Mouse (Mus musculus) activated CD4-positive, CD25-positive, alpha-beta regulatory T cell, adult 4 months (primary cell): ENCODE data around the gene Nudt3. TPM values are rescaled to one million over a fixed set of nuclear protein-coding genes. Genes with fewer than 3 reads are reported as not detected.
A peak's percentile ranks its signal among the peaks of the same experiment; 100 is the strongest.
"Not testable (repeated sequence)": the region's sequence is repeated elsewhere in the genome, so short reads cannot be mapped to it uniquely, and the experiment has no call there.

Experiments
- ATAC-seq: one replicate; pipeline ENCODE4 v1.8.0; 2017
- polyA plus RNA-seq, 2 experiments: library from polyadenylated mRNA; unstranded; fragments of 100-300 nt; shearing (Covaris generic); gene quantifications; one replicate each; pipeline ENCODE4 v1.2.1; 2017

Nudt3 gene
- polyA plus RNA-seq, 2 experiments from 2014 or later = 34.7 to 38.1 TPM

- not testable (repeated sequence) for ATAC-seq
Measured at GRCm38 (mm10) chr17:27635575-27635903, 12.2 kb upstream of the Nudt3 start.

- ATAC-seq = peak; percentile 93
Measured at GRCm38 (mm10) chr17:27634871-27635574, 11.7 kb upstream of the Nudt3 start, which contains the start of gene RPS10-NUDT3. RPS10-NUDT3 (minus strand) TSS chr17:27635222.

DNA sequence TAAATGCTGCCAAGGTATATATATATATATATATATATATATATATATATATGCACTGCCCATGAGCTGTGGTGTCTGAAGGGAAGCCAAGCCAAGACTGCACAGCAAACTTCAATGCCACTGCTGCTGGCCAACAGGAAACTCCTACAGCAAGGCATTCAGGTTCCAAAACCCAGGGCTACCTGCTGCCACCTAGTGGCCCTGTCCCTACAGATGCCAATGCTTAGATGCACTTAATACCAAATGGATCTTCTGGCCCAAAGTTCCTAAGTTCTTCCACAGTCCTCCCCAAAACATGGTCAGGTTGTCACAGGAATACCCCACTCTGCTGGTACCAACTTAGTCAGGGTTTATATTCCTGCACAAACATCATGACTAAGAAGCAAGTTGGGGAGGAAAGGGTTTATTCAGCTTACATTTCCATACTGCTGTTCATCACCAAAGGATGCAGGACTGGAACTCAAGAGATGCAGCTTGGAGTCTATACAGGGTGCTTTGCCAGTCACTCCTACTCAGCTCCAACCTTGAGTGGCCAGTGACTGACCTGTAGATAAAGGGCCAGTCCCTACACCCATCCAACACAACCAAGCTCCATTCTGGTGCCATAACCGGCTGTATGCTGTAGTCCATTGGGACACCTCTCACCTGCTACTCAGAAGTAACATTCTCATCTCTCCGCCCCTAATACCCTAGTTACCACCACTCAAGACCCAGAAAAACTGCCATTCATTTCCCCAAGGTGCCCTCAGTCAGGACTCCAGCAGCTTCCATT, 6.1 kb upstream of the Nudt3 start:
- ATAC-seq = peak; percentile 68

DNA sequence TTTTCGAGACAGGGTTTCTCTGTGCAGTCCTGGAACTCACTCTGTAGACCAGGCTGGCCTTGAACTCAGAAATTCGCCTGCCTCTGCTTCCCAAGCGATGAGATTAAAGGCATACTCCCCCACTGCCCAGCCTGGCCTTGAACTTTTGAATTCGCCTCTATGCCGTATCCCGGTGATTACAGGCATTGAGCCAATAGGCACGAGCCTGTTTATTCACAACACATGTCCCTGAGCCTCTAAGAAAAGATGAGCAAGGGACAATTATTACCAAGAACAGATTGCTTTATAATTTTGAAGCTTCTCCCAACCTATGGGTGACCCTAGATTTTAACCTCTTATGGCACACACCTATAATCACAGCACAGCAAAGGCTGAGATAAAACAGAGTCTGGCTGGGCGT, 5.1 kb upstream of the Nudt3 start:
- ATAC-seq = no peak

DNA sequence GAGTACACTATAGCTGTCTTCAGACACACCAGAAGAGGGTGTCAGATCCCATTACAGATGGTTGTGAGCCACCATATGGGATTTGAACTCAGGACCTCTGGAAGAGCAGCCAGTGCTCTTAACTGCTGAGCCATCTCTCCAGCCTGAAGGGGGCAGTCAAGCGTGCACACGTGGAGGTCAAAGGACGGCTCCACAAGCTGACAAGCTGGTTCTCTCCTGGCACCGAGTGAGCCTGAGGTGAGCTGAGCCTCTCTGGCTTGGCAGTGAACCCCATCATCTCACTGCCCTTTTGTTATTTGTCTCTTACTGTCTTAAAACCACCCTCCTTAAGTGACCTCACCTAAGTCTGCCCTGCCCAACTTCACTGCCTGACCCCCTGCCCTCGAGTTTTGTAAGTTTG, 4.2 kb upstream of the Nudt3 start:
- no peak for ATAC-seq

- ATAC-seq = no peak
Measured at GRCm38 (mm10) chr17:27626681-27627080, 3.4 kb upstream of the Nudt3 start.

- ATAC-seq = no peak
Measured at GRCm38 (mm10) chr17:27625455-27626251, 2.4 kb upstream of the Nudt3 start.

GRCm38 (mm10) chr17:27622611-27623359, 510 bp downstream of the Nudt3 start:
- ATAC-seq = peak; percentile 26

- ATAC-seq = no peak
Measured at GRCm38 (mm10) chr17:27621705-27622531, 1.4 kb downstream of the Nudt3 start.

GRCm38 (mm10) chr17:27621161-27621560, 2.1 kb downstream of the Nudt3 start:
- ATAC-seq = no peak

- no peak for ATAC-seq
Measured at GRCm38 (mm10) chr17:27615388-27615787, 7.9 kb downstream of the Nudt3 start.

DNA sequence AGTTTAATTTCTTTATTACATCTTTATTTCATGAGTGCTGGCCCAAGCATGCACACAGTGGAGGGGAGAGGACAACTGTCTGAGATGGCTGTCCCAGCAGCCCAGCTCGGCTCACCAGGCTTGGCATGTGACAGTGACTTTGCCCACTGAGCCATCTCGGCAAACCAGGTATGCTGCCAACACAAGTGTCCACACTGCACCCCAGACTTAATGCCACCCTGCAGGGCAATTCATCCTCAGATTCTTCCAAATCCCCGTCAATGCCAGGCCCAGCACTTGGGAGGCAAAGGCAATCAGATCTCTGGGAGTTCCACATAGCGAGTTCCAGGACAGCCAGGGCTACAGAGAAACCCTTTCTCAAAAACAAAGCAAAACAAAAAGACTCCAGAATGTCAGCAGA, 10.3 kb downstream of the Nudt3 start:
- no peak for ATAC-seq

DNA sequence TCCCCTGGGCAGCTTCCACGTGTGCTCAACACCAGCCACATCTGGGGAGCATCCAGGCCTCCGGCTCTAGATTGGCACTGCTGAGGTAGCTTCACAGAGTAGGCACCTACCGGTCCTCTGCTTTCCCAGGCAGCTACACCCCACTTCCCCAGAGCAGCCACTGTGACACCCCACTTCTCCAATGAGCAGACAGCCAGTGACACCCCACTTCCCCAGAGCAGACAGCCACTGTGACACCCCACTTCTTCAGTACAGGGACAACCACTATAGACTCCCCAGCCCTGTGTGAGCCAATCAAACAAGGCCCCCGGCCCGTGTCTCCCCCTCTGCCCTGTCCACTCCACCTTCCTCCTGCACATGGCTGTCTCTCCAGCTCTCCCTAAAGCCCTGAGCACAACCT, 11.3 kb downstream of the Nudt3 start:
- no peak for ATAC-seq

DNA sequence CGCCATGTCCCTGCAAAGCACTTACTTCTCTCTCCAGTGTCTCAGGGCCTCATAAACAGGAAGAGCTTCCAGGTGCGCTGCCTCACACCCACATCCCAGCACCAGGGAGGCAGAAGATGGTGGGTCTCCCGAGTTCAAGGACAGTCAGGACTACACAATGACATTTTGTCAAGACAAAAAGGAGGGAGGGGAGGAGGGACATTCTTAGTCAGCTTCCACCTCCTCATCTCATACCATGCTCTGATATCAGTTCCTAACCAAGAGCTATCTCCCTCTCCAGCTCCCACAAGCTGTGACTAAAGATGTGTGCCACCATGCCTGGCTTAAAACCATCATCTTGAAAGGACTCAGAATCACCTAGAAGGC, 11.8 kb downstream of the Nudt3 start:
- no peak for ATAC-seq

DNA sequence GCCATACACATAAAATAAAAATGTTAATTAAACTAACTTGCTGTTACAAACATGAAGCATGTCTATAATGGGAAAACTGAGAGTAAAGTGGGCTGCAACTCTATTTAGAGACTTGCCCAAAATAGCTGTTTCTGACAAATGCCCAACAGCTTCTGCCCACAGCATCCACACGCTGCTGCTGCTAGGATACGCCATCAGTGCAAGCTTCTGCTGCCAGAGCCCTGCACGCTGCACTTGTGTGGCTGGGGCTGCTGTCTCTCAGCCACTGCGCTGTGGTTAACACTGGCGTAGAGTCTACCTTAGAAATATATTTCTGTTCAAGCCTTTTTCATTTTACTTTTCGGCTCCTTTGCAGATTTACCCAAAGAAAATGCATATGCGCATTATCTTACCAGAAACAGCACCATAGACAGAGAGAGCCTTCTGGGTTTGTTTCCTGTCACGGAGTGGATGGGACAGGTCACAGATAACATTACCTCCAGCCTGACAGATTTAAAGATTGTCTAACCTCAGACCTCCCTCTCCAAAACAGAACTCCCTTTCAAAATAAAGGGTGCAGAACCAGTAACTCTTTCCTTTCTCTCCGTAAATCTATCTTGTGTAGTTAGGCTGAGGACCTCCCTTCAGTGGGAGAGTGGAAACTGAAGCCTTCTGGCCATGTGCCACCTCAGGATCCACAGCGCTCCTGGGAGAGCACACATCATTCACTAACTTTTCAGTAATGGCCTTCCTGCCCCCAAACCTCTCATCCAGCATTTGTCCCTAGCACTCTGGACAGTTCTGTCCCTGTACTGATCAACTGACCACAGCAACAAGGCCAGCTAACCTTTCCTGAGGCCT, 12.4 kb downstream of the Nudt3 start:
- no peak for ATAC-seq

GRCm38 (mm10) chr17:27609576-27609975, 13.7 kb downstream of the Nudt3 start:
- ATAC-seq = no peak

DNA sequence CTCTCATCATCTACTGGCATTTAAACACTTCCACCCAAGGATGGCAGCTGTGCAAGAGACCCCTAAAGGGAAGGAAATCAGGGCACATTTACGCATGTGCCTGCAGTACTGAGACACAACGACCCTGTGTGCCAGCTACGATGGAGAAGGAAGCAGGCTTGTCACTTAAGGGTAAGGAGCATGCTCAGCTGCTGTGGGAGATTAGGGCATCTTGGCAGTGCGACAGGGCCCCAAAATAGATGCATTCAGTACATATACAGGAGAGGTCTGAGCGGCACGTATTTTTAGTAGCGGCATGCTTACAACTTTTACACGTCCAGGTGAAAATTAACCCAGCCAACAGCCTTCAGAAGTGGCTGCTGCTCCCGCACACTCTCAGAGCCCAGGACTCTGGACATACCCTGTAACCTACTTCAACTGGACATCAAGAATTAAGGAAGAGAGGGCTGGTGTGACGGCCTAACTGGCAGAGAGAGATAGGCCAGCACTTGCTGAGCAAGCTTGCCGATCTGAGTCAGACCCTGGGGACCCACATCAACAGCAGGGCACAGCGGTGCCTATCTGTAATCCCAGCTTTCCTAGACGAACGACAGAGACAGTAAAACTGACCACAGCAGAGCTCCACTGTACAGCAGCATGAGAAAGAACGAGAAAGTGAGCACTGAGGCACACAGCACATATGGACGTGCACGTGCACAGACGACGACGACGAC, 19.6 kb downstream of the Nudt3 start:
- no peak for ATAC-seq

- ATAC-seq = no peak
Measured at GRCm38 (mm10) chr17:27603036-27603435, 20.3 kb downstream of the Nudt3 start.

DNA sequence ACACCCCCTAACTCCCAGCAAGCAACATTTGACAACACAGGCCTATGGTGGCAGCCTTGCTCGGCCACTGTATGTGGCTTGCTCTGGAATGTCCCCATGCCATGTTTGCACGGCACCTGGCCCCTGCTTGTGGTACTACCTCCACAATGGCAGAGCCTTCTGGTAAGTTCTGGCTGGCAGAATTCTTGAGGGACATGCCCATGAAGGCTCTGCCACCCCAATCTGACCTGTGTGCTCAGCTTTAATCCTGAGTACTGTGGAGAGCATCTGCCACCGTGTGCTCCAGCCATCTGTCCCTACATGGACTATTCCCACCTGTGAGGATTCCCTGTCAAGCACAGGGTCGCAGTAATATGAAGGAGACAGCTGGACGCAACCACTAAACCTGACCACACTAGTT, 22.4 kb downstream of the Nudt3 start:
- no peak for ATAC-seq

DNA sequence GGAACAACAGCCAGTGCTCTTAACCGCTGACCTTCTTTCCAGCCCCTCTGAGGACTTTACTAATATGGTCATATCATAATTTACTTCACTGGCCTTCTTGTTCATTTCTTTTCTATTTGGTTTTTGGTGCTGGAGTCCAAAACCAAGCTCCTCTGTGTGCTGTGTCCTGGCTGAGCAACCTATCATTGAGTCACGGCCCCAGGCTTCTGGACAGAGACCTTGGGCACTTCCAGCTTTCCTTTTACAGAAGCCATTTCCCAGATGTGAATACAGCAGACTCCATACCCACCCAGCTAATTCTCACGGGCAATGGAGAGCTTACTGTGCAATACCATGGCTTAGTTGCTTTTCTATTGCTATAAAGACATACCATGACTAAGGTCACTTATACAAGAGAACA, 23.0 kb downstream of the Nudt3 start:
- no peak for ATAC-seq
